Mouse (Mus musculus) cerebellum, adult 8-10 months (tissue): ENCODE data around the gene Wdpcp.

Experiments
- DNase-seq: peaks from one replicate; pipeline ENCODE4 v3.0.0; 2022

The Wdpcp gene

DNA sequence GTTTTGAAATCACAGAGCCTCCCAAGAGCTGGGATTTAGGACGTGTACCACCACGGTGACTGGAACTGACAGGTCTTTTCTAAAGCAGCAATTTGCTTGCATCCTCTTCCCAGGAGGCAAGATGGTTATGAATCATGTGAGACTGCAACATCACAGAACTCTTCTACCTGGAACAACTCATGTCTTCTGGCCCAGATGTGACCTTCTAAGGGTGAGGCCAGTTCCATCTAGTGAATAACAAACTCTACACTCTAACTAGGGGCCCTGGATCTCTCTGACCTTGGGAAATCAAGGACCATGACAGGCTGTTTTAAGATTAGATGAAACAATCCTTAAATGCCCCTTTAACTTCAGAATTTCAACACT is 1.9 kb upstream of the Wdpcp start:
- peak; percentile 11 for DNase-seq

DNA sequence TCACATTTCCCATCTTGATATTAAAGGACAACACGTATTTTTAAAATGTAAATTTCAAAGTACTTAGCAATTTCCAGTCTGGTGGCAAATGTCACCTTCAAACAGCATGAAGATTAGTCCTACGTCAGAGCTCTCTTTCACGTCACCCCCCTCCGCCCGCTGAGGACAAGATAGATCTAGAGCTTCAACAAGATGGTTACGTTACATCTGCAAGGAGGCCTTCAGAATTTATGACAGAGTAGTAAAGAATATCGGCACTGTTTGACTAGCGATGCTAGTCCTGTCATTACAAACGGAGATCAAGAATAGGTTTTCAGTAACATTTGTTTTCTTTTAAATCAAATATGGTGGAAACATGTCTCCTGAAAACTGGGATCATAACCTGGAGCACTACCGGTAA is 1.1 kb upstream of the Wdpcp start:
- peak; percentile 39 for DNase-seq

DNA sequence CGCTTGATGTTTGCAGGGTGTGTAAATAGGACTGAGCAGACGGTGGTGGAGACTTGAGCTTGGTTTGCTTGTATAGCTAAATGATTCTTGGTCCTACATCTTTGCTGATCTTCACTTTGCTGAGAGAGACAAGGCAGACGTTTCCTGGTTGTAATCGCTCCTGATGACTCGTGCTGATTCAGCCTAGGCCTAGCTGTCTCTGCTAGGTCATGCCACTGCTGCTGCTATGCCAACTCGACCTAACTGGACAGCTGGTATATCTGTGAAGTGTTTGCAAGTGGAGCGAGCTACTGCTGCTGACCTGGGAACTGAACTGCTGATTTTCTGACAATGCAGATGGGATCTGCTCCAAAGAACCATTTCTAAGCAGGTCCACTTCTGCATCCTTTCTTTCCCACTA is 9.4 kb downstream of the Wdpcp start:
- no peak for DNase-seq

DNA sequence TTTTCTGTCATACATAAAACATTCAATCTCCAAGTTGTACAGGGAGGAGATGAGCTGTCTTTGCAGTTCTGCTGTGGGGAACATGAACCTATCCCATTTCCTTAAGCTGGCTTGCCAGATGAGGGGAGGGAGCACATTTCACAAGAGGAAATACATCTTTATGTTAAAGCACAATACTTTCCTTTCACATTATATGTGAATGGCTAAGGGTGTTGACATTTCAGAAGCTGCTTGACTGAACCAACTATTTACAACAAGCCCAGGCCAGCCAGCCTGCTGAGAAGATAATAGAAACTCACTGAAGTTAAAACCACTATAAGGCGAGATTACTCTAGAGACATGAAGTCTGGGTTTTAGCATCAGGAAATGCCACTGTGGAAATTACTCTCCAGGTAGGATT is 11.3 kb downstream of the Wdpcp start:
- no peak for DNase-seq

DNA sequence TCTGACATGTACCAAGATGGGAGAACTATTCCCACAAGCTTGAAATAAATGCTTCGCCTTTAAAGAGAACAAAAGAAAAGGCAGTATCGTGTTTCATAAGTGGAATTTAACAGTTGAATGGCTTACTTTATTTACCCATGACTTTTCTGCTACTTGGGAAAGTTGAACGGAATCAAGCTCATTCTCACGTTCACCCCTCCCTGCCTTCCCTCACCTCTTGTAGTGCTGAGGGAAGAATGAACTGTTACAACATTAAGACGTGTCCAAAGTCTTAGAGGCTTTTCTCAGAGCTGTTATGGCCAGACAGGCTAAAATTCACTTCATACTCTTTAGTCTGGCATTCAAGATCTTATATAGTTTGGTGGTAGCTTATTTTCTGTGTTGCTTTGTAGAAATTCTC is 30.5 kb downstream of the Wdpcp start:
- DNase-seq, result no peak

DNA sequence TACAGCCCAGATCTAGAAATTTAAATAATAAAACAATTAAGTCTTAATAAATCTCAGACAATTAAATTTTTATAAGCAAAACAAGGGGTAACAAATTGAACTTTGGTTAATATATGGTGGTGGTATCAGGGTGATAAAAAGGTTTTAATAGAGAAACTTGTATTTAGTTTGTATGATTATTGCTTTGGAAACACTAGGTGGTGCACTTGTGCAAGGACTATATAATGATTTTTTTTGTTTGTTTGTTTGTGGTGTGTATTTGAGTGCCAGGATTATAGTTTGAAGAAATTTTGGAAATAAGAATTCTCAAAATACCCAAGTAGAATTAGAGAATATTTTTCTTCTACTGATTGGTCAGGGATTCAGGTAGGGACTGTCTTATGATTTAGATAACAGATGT is 43.9 kb downstream of the Wdpcp start:
- DNase-seq, result no peak

DNA sequence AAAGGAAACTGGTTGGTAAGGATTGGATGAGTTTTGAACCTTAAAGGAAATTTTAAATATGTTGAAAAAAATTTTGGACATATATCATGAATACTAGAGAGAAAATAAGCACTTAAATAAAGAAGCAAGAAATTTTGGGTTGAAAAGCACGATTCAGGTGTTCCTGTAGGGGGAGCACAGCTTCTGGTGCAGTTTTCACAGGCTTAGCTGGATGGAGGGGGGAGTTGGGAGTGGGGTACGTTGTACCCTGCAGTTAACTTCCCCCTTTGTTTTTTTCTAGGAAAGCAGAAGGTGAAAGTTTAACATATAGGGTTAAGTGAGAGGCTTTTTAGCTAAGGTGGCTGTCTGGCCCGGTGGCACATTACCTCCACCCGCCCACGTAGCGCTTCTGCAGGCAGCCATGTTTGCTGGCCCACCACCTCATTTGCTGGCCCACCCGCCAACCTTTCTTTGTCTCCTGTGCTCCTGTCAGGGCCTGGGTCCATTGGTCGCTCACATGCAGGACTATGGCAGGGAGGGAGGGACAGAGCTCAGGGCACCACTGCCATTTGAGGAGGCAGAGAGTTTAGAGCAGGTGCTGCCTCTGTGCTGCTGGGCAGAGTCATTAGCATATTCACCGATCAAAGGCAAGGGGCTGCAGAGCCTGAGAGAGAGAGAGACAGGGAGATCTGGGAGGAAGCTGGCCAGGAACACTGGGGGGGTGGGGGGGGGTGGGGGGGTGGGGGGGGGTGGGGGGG is 62.3 kb downstream of the Wdpcp start:
- DNase-seq, result no peak

DNA sequence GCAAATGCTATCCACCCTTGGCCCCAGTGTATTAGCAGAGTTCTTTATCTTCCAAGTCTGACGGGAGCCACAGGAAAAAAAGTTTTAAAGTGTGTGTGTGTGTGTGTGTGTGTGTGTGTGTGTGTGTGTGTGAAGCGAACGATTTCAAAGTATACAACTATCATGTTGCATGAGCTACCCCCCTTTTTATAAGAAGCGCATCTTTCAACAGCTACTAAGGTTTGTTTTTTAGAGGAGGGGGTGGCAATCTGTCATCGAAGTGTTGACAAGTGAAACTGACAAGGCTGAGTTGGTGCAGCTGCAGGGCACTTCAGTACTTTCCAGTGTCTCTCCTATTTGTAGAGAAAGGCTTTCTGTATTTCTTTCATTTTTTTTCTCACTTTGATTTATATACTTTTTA is 66.3 kb downstream of the Wdpcp start:
- no peak for DNase-seq

DNA sequence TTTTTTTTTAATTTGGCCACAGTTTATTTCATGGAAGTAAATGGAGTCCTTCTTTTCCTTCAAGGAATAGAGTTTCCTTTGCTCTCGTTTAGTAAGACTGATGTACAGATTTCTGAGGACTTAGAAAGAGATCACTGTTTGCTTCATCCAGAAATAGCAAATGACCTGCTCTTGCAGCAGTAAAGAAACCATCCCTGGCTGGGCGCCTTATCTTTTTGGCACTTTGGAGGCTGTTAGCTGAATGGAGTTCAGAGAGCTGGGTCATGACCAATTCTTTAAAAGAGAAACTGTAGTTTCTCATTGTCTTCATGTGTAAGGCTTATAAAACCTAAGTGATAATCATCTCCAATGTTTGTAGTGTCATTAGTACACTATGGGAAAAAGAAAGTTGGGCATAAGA is 67.5 kb downstream of the Wdpcp start:
- DNase-seq, result no peak

DNA sequence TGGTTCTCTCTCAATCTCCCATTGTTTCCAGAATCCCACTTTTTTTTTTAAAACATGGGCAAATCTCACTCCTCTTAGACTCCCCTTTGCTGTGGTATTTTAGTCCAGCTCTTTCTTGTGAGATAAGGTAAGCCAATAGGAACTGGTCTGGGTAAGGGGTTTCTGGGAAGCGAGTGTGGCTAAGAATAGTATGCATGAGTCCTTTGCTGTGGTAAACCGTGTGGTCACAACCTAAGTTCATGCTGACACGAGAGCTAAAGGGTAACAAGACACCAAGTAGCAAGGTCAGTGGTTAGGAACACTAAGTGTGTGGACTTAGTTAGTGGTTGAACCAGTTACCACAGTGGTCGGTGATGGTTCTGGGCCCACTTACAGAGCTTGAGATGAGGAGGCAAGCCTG is 72.2 kb downstream of the Wdpcp start:
- no peak for DNase-seq

DNA sequence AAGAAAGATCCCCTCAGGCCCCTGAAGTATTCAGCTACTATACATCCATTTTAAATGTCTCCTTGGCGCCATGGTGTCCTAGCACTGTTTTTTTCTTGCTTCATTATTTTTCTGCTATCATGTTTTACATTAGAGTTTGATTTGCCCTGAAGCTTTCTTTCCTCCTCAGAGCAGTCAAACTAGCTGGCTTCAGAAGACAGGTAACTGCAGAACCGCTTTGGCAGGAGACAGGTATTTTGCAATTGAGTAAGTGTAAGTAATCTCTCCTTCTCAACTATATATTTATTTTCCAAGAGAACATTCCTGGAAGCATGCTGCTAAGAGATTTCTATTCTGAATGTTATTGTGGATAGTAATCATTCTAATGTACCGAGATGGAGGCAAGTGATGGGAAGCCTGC is 74.1 kb downstream of the Wdpcp start:
- no peak for DNase-seq

DNA sequence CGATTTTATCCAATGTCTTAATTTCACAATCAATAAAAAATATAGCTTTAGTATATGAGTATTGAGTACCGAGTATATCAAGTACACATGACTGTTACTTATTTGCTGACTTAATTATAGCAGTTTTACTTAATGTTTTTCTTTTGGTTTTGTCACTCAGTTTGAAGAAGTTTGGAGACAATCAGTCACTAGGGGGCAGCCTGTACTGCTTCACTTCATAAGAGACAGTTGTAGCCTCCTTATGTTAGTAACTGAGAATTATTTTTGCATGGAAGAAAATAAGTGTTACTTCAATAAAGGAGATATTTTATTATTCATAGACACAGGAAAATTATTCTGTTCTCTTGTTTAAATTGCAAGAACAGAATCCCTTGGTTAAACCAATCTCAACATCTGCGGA is 87.0 kb downstream of the Wdpcp start:
- no peak for DNase-seq

DNA sequence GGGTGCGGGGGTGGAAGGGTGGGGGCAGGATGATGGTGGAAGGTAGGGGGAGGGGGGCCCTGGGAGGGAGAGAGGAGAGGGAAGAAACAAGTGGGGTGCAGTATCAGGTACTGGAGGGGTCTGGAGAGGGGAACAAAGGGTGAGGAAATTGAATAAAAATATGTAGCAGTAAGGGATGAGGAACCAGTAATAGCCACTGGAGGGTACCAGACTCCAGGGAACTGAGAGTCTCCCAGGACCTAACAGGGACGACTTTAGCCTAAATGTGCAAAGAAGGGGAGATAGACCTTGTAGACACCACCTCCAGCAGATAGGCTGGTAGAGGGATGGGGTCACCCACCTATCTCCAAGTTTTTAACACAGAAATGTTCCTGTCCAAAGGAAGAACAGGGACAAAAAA is 105.0 kb downstream of the Wdpcp start:
- no peak for DNase-seq

DNA sequence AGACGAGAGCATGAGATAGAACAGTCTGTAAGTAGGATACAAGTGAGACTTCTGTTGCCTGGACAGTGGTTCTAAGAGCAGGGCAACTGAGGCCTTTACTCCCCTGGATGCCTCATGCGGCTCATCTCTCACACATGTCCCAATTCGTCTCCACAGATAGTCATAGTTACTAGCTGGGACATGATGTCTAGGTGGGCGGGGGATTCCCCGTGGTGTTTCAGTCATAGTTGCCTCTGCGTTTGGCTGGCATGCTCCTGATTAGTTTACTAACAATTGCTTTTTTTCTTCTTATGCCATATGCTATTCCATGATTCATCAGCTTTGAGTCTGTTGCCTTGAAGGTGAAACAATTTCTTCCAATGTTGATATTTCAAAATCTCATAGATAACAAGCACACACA is 116.4 kb downstream of the Wdpcp start:
- DNase-seq, result no peak

DNA sequence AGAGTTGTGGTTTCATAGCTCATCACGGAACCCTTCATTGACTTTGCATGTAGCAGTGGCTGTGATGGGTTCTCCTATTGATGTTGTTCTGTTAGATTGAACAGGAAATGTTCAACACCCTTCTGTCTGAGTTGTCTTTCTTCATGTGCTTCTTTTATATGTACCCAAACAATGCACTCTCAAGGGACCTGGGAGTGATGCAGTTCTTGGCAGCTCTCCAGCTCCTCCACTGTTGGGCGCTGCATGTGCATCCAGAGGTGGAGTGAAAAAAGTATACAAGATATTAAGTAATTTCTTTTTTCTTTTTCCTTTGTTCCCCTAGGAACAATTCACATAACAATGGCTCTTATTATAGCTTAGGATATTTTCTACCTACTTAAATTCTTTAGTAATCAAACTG is 118.7 kb downstream of the Wdpcp start:
- no peak for DNase-seq

DNA sequence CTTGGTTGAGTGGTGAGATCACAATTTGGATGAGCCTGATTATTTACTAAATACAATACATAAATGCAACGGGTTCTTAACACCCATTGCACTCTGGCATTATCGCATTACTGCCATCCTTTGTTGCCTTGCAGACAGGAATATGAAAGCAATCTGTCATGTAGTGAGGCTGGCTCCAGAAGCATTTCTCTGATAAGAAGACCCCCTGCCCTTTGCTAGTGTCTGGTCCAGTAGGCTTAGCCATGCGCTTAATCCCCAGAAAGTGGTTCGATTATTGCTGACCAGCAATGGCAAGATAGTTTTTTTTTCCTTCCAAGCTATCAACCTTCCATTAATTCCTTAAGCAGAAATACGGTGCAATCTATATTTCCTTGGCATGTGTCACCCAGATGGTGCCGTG is 122.1 kb downstream of the Wdpcp start:
- DNase-seq, result no peak

DNA sequence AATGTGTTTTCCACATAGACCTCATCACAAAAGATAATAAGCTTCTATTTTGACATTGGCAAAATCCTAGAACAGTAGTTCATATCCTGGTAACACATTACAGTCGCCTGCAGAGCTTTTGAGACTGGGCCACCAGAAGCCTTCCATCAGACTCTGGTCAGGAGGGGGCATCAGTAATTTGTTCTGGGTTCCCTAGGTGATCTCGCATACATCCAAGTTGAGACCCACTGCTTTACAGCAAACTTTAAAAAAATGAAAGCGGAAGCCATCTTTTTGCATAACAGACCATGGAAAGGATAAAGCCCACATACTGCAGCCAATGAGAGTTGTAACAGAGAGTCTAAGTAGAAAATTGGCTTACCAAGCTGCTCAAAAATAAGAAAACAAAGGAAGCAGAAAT is 125.6 kb downstream of the Wdpcp start:
- DNase-seq, result no peak

DNA sequence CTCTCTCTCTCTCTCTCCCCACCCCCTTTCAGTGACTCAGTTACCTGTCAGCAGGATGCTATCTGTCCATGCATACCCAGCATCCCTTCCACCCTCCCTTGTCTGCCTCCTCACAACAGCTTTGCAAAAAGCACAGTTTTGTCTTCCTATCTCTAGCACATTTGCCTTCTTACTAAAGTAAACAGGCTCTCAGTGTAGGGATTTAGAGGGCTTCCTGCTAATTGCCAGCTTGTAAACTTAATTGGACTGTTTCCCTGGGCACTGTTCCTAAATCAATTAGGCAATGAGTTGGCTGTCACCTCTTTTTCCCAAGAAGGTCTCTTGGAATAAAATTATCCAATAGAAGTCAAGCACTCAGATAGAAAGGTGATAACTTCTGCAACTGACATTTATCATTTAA is 141.5 kb downstream of the Wdpcp start:
- no peak for DNase-seq

DNA sequence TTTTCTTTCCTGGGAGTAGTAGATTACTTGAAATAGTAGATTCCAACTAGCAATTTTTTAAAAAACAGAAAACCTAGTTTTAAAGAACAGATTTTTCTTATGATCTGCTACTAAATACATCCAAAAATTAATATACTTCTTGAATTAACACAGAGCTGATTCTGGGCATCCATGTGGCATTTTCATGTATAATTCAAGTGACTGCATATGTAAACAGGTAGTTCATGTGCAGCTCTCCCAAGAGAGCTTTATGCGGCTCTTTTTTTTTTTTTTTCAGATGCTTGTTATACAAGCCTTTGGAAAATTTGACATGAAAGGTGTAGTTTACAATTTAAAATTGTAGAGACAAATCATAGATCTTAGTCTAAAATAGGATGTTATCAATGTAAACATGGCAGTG is 142.0 kb downstream of the Wdpcp start:
- no peak for DNase-seq

DNA sequence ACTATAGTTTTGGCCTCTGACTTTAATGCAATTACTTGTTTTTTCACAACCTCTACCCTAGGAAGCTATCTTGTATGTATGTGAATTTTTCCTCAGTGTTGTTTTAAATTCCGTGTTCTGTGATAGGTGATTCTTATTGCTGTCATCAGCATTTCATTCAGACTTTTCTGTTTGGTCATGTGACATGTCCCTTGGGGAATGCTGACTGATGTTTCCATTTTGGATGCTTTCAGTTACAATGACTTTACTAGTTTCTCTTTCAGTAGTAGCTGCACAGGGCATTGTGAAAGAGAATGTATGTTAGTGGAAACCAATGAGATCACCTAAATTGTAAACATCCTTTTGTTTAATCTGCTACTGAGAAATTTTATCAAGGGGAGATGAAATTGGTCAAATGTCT is 154.3 kb downstream of the Wdpcp start:
- DNase-seq, result no peak

DNA sequence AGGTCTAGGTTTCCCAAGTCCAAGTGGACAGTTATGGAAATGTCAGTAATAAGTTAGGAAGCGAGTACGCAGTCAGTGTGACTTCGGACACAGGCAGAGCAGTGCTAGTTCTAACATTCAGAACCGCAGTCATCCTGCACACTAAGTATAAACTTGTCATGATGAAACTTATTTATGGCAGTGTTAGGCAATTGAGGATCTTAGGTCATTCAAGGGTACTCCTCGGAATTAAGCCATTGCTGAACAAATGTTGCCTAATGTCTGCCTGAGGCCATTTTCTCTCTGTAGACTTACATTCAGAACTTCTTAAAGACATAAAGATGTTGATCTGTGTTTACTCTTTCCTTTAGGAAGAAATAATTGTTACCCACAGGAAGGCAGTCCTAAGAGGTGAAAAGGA is 157.0 kb downstream of the Wdpcp start:
- DNase-seq, result no peak

DNA sequence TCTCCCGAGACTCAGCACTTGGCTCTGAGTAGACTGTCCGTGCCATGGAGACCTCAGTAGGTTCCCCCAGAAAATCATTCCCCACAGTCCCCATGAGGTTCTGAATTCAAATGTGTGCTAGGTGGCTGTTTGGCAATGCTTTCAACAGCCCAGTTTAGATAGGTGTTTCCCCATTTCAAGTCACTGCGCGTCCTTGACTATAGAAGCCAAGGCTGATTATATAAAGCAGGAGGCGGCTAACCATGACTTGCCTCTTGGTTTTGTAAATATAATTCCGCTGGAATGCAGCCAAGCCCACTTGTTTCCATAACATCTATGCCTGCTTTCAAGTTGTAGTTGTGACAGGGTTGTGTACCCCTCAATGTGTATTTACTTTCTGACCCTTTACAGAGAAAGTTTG is 157.9 kb downstream of the Wdpcp start:
- no peak for DNase-seq

DNA sequence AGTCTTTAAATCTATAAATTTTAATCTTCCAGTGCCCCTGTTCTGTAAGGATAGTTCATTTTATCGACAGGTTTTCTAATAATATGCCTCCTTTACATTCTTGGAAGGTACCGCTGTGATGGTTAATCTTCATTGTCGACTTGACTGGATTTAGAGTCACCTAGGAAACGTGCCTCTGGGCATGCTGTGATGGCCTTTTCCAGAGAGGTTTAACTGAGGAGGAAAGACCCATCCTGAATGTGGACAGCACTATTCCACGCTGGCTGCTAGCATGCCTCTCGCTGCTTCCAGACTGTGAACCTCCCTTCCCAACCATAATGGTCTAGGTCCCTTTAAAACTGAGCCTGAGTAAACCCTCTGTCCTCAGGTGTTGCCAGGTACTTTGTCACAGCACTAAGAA is 163.2 kb downstream of the Wdpcp start:
- DNase-seq, result no peak

DNA sequence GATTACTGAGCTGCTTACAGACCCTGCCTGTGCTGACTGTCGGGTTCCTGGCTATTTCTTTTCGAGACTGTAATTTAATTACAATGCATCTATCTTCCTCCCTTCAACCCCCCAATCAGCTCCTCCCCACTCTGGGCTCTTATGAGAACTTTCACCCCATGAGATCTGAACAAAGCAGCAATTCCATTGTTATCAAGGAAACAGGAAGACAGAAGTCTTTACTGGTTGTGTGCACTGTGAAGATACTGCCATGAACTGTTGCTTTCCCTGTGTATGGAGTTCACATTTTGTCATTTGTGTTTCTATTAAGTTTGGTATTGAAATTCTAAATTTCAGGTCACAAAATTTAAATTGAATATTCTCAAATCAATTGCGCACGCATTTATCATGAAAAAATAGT is 177.5 kb downstream of the Wdpcp start:
- no peak for DNase-seq

DNA sequence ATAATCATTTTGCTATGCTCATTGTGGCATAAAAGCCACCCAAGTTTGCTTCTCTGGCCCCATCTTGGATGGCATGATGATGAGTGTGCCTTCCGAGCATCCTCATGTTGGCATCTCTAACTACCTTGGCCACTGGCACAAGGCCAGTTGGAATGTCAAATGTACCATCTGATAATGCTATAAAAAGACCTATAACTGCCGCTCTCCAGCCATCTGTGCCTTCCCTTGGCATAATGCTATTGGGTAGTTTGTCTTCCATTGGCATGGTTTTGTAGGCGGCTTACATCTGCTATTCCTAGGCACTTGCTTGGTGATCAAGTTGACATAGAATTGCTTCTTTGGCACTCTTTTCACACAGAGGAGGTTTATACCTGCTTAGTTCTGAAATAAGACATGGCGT is 191.2 kb downstream of the Wdpcp start:
- DNase-seq, result peak; percentile 61

DNA sequence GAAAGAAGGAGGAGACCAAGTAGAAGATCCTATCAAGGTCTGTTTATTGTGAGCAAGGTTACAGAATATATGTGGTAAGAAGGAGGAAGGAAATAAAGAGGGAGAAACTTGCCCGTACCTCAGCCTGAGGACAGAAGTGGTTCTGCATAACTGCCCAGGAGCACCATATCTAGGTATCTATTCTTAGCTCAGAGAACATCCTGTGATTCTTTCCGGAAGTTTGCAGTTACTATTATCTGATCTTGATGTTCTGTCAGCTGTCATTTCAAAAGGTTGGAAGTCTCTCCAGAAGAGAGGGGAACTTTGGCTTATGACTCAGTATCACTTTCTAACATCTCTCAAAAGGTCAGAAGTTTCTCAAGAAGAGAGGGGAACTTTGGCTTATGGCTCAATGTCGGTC is 216.8 kb downstream of the Wdpcp start:
- no peak for DNase-seq
